Mouse (Mus musculus): ENCODE data around the gene Lhfpl5. TPM values are rescaled to one million over a fixed set of nuclear protein-coding genes. Genes with fewer than 3 reads are reported as not detected.

The Lhfpl5 gene
- total RNA-seq, 4 experiments from 2014 or later = not detected

GRCm38 (mm10) chr17:28572521-28572920, 2.9 kb upstream of the Lhfpl5 start:
- DNase-seq (ENCODE audit: low spot score in 2 of 2) = no peak

GRCm38 (mm10) chr17:28572941-28573340, 2.5 kb upstream of the Lhfpl5 start:
- DNase-seq (ENCODE audit: low spot score in 2 of 2) = no peak

GRCm38 (mm10) chr17:28580396-28580795, 5.0 kb downstream of the Lhfpl5 start:
- no peak for DNase-seq (ENCODE audit: low spot score in 2 of 2)

- no peak for DNase-seq (ENCODE audit: low spot score in 2 of 2)
These were observed 5.6 kb downstream of the Lhfpl5 start for GRCm38 (mm10) chr17:28581056-28581455.

GRCm38 (mm10) chr17:28586509-28586908, 11.1 kb downstream of the Lhfpl5 start:
- DNase-seq (ENCODE audit: low spot score in 2 of 2) = no peak

GRCm38 (mm10) chr17:28588591-28588990, 13.2 kb downstream of the Lhfpl5 start:
- no peak for DNase-seq (ENCODE audit: low spot score in 2 of 2)

- no peak for DNase-seq (ENCODE audit: low spot score in 2 of 2)
These were observed 15.2 kb downstream of the Lhfpl5 start for GRCm38 (mm10) chr17:28590596-28590995.

- DNase-seq (ENCODE audit: low spot score in 2 of 2) = no peak
These were observed 16.0 kb downstream of the Lhfpl5 start for GRCm38 (mm10) chr17:28591476-28591875.

- peak; percentile 14 to 45 for DNase-seq (ENCODE audit: low spot score in 2 of 2)
These were observed 17.6 kb downstream of the Lhfpl5 start for GRCm38 (mm10) chr17:28592998-28593397.

- DNase-seq (ENCODE audit: low spot score in 2 of 2) = no peak
These were observed 18.5 kb downstream of the Lhfpl5 start for GRCm38 (mm10) chr17:28593965-28594364.

GRCm38 (mm10) chr17:28600780-28601179, 25.3 kb downstream of the Lhfpl5 start:
- DNase-seq (ENCODE audit: low spot score in 2 of 2) = no peak

GRCm38 (mm10) chr17:28601557-28602250, 26.3 kb downstream of the Lhfpl5 start:
- DNase-seq (ENCODE audit: low spot score in 2 of 2) = no peak

- no peak for DNase-seq (ENCODE audit: low spot score in 2 of 2)
These were observed 34.1 kb downstream of the Lhfpl5 start for GRCm38 (mm10) chr17:28609543-28609942.

- no peak for DNase-seq (ENCODE audit: low spot score in 2 of 2)
These were observed 37.2 kb downstream of the Lhfpl5 start for GRCm38 (mm10) chr17:28612603-28613002.

- no peak for DNase-seq (ENCODE audit: low spot score in 2 of 2)
These were observed 37.7 kb downstream of the Lhfpl5 start for GRCm38 (mm10) chr17:28613096-28613495.

- no peak for DNase-seq (ENCODE audit: low spot score in 2 of 2)
These were observed 39.9 kb downstream of the Lhfpl5 start for GRCm38 (mm10) chr17:28615332-28615731.

- DNase-seq (ENCODE audit: low spot score in 2 of 2) = no peak
These were observed 42.2 kb downstream of the Lhfpl5 start for GRCm38 (mm10) chr17:28617636-28618035.

GRCm38 (mm10) chr17:28618124-28618523, 42.7 kb downstream of the Lhfpl5 start:
- no peak for DNase-seq (ENCODE audit: low spot score in 2 of 2)

- no peak for DNase-seq (ENCODE audit: low spot score in 2 of 2)
These were observed 43.3 kb downstream of the Lhfpl5 start for GRCm38 (mm10) chr17:28618775-28619174.

- DNase-seq (ENCODE audit: low spot score in 2 of 2) = peak; percentile 5 to 10
These were observed 46.2 kb downstream of the Lhfpl5 start for GRCm38 (mm10) chr17:28621381-28622299.

- peak; percentile 76 to 85 for DNase-seq (ENCODE audit: low spot score in 2 of 2)
These were observed 46.9 kb downstream of the Lhfpl5 start, which contains the start of gene Srpk1 for GRCm38 (mm10) chr17:28622300-28622759. Gene Srpk1 (minus strand): TSS chr17:28622709.

GRCm38 (mm10) chr17:28624841-28625240, 49.4 kb downstream of the Lhfpl5 start:
- DNase-seq (ENCODE audit: low spot score in 2 of 2) = no peak

Measured in gastrocnemius, adult 8-10 months (tissue).